In the genomic region with DNA sequence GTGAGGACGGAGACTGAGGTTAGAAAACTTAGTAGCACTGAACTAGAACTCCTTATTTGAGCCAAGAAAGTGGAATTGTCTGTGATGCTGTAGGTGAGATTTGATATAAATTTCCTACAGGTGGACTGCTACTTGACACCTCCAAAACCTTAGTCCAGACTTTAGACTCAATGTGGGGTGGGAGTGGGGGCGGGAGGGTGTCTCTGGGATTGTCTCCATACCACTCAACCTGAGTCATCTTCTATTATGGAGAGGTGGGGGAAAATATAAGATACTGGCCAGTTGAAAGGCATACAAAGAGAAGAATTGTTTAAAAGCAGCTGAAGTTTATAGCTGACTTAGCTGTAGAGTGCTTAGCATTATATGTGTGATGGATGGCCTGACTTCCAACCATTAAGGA, we compare ENCODE assay signal across 10 mouse cellular contexts. TPM values are rescaled to one million over a fixed set of nuclear protein-coding genes. Genes with fewer than 3 reads are reported as not detected.
DNase-seq lines count a peak whose midpoint lies in the region; ATAC-seq and TF ChIP-seq lines count a peak whose summit lies in the region.
"Had no signal": no experiment of that assay in that cellular context is flagged by ENCODE, and none has a peak within 500 bp of the region (broad histone marks: within the 10 kb centered on the region; RNA-seq: fewer than 3 reads in every experiment).

No protein-coding gene starts in this region.

- H3K4me1 ChIP-seq in embryonic facial prominence, embryonic 10.5 days = peaks cover 53% of the 10 kb centered on the region
- H3K4me1 ChIP-seq in hindbrain, postnatal 0 days (ENCODE audit: insufficient read depth, low read length) = peaks cover 31% of the 10 kb centered on the region
- H3K4me1 ChIP-seq in midbrain, postnatal 0 days (ENCODE audit: insufficient read depth, low read length) = no peaks in the 10 kb centered on the region; the same call in 1 of the 2 replicates

- peak overlapping the region; percentile 68 for H3K4me2 ChIP-seq in hindbrain, postnatal 0 days (ENCODE audit: low read depth, low read length)
- peak overlapping the region; percentile 81 for H3K4me2 ChIP-seq in midbrain, postnatal 0 days (ENCODE audit: low read depth, low read length, poor library complexity, severe bottlenecking)

- peak overlapping the region; percentile 94 for H3K4me3 ChIP-seq in left cerebral cortex, adult 2 months
- peak overlapping the region; percentile 85 for H3K4me3 ChIP-seq in embryonic facial prominence, embryonic 10.5 days
- peak overlapping the region; percentile 64 for H3K4me3 ChIP-seq in hindbrain, postnatal 0 days (ENCODE audit: low read length)
- H3K4me3 ChIP-seq in midbrain, postnatal 0 days (ENCODE audit: low read depth, low read length) = peak overlapping the region; percentile 74; the same call in 1 of the 2 replicates

- H3K27me3 ChIP-seq in embryonic facial prominence, embryonic 10.5 days (replicated peaks; ENCODE audit: low read depth, poor library complexity, severe bottlenecking) = peaks cover 27% of the 10 kb centered on the region
- H3K27me3 ChIP-seq in hindbrain, postnatal 0 days (ENCODE audit: insufficient read depth, low read length) = 0 out of 2 replicates have a peak, but pooled peaks cover 7% of the 10 kb centered on the region
- H3K27me3 ChIP-seq in midbrain, postnatal 0 days (ENCODE audit: insufficient read depth, low read length) = peaks cover 19% of the 10 kb centered on the region

- H3K9ac ChIP-seq in hindbrain, postnatal 0 days (replicated peaks; ENCODE audit: low read length) = peak overlapping the region; percentile 64; the same call in 1 of the 2 replicates
- peak overlapping the region; percentile 74; the same call in 1 of the 2 replicates for H3K9ac ChIP-seq in midbrain, postnatal 0 days (replicated peaks; ENCODE audit: low read length, poor library complexity, severe bottlenecking)

- ATAC-seq in hindbrain, postnatal 0 days = no peak
- no peak for ATAC-seq in midbrain, postnatal 0 days (ENCODE audit: low FRiP score)
- ATAC-seq in monocyte, adult 5-6 weeks (replicated peaks; ENCODE audit: insufficient number of reproducible peaks, low FRiP score, low TSS enrichment, poor library complexity, severe bottlenecking) = no peak
- no peak for ATAC-seq in erythroid progenitor cell, adult 5-6 weeks (replicated peaks; ENCODE audit: low FRiP score, poor library complexity, severe bottlenecking)
- ATAC-seq: activated CD4-positive, CD25-positive, alpha-beta regulatory T cell, adult 4 months had no signal

- DNase-seq in left cerebral cortex, adult 2 months (ENCODE audit: extremely low spot score in 1 of 2, low spot score in 2 of 2) = no peak
- no peak for DNase-seq in left cerebral cortex, postnatal 10 days (ENCODE audit: extremely low spot score in 1 of 2, low spot score in 2 of 2)
- no peak for DNase-seq in embryonic facial prominence, embryonic 10.5 days (ENCODE audit: low spot score)
- DNase-seq in hindbrain, postnatal 0 days (ENCODE audit: low spot score) = no peak
- DNase-seq in midbrain, postnatal 0 days (ENCODE audit: low spot score) = no peak
- no peak for DNase-seq in layer of hippocampus, adult 18-20 months (ENCODE audit: low spot score in 2 of 2)

- H3K27ac ChIP-seq in left cerebral cortex, adult 2 months = no peak overlapping the region; the same call in 1 of the 2 replicates
- peak overlapping the region; percentile 94 for H3K27ac ChIP-seq in embryonic facial prominence, embryonic 10.5 days (replicated peaks)
- H3K27ac ChIP-seq in hindbrain, postnatal 0 days = no peak overlapping the region
- no peak overlapping the region for H3K27ac ChIP-seq in midbrain, postnatal 0 days (ENCODE audit: low read depth, low read length)

- TF ChIP-seq CTCF in left cerebral cortex, adult 2 months (IDR thresholded peaks at IDR 0.05) = no peak
- TF ChIP-seq CTCF in hindbrain, postnatal 0 days (IDR thresholded peaks at IDR 0.05; ENCODE audit: low read depth) = no peak
- no peak for TF ChIP-seq CTCF in midbrain, postnatal 0 days (IDR thresholded peaks at IDR 0.05)

- peaks cover 49% of the 10 kb centered on the region for H3K36me3 ChIP-seq in embryonic facial prominence, embryonic 10.5 days (replicated peaks)
- peaks cover 32% of the 10 kb centered on the region for H3K36me3 ChIP-seq in hindbrain, postnatal 0 days (ENCODE audit: insufficient read depth, low read length)
- H3K36me3 ChIP-seq in midbrain, postnatal 0 days (ENCODE audit: insufficient read depth, low read length) = peaks cover 25% of the 10 kb centered on the region

- intact Hi-C loops in left cerebral cortex, adult 2 months (cut with DNase I) = no loop called here
- intact Hi-C loops in left cerebral cortex, postnatal 10 days (cut with DNase I) = no loop called here

- WGBS in embryonic facial prominence, embryonic 10.5 days = 49% methylated on average over 2 of the region's 2 CpGs
- WGBS in hindbrain, postnatal 0 days = 50% methylated on average over 2 of the region's 2 CpGs
- 39% methylated on average over 2 of the region's 2 CpGs for WGBS in midbrain, postnatal 0 days

- H3K9me3 ChIP-seq in embryonic facial prominence, embryonic 10.5 days = no peaks in the 10 kb centered on the region
- no peaks in the 10 kb centered on the region for H3K9me3 ChIP-seq in hindbrain, postnatal 0 days (ENCODE audit: low read length)
- no peaks in the 10 kb centered on the region for H3K9me3 ChIP-seq in midbrain, postnatal 0 days (ENCODE audit: low read length)

RNA-seq across cellular contexts. Expression of gene Rassf1, which starts 4.3 kb away (rescaled TPM):
- 10 to 100 TPM; 19.7 to 20.5 TPM for total RNA-seq in left cerebral cortex, adult 2 months (2021)
- 10 to 100 TPM; 14.7 to 14.9 TPM for total RNA-seq in left cerebral cortex, postnatal 10 days (2021)
- polyA plus RNA-seq in embryonic facial prominence, embryonic 10.5 days (2016; fragmentation: Nextera tagmentation; extraction: Ambion mirVana) = 45.3 and 46.5 TPM in 2 replicates
- total RNA-seq in hindbrain, postnatal 0 days (2014; rRNA removed) = 17.6 and 20.2 TPM in 2 replicates
- polyA plus RNA-seq in hindbrain, postnatal 0 days (2015; fragmentation: Nextera tagmentation; extraction: Ambion mirVana) = 30.3 and 31.0 TPM in 2 replicates
- total RNA-seq in midbrain, postnatal 0 days (2014; rRNA removed) = 21.1 and 25.7 TPM in 2 replicates
- polyA plus RNA-seq in midbrain, postnatal 0 days (2015; fragmentation: Nextera tagmentation; extraction: Ambion mirVana) = 33.4 and 36.6 TPM in 2 replicates
- 10 to 100 TPM; 16.3 to 18.1 TPM for total RNA-seq in layer of hippocampus, adult 18-20 months (2021)
- total RNA-seq in monocyte, adult 5-6 weeks (2017) = 67.8 to 117 TPM (median 83.9 TPM) in 3 replicates
- total RNA-seq in erythroid progenitor cell, adult 5-6 weeks (2015; ENCODE audit: low replicate concordance) = 24.5 and 35.2 TPM in 2 replicates
- total RNA-seq in erythroid progenitor cell, adult 5-6 weeks (2017; ENCODE audit: low replicate concordance) = 31.4 and 31.7 TPM in 2 replicates

RNA-seq across cellular contexts. Expression of gene Tusc2, which starts 7.4 kb away (rescaled TPM):
- 10 to 100 TPM; 91.0 to 99.1 TPM for total RNA-seq in left cerebral cortex, adult 2 months (2021)
- 10 to 100 TPM; 71.6 to 76.6 TPM for total RNA-seq in left cerebral cortex, postnatal 10 days (2021)
- 63.4 and 67.3 TPM in 2 replicates for polyA plus RNA-seq in embryonic facial prominence, embryonic 10.5 days (2016; fragmentation: Nextera tagmentation; extraction: Ambion mirVana)
- 128 and 142 TPM in 2 replicates for total RNA-seq in hindbrain, postnatal 0 days (2014; rRNA removed)
- 115 and 119 TPM in 2 replicates for polyA plus RNA-seq in hindbrain, postnatal 0 days (2015; fragmentation: Nextera tagmentation; extraction: Ambion mirVana)
- 136 and 142 TPM in 2 replicates for total RNA-seq in midbrain, postnatal 0 days (2014; rRNA removed)
- 132 and 137 TPM in 2 replicates for polyA plus RNA-seq in midbrain, postnatal 0 days (2015; fragmentation: Nextera tagmentation; extraction: Ambion mirVana)
- 10 to 100 TPM; 86.2 to 86.5 TPM for total RNA-seq in layer of hippocampus, adult 18-20 months (2021)
- total RNA-seq in monocyte, adult 5-6 weeks (2017) = 16.0 to 23.9 TPM (median 21.4 TPM) in 3 replicates
- 9.6 and 16.9 TPM in 2 replicates for total RNA-seq in erythroid progenitor cell, adult 5-6 weeks (2015; ENCODE audit: low replicate concordance)
- total RNA-seq in erythroid progenitor cell, adult 5-6 weeks (2017; ENCODE audit: low replicate concordance) = 8.9 and 19.1 TPM in 2 replicates

RNA-seq across cellular contexts. Expression of gene Zmynd10, which starts 8.6 kb away (rescaled TPM):
- total RNA-seq in left cerebral cortex, adult 2 months (2021) = 1 to 10 TPM; 3.8 to 4.7 TPM
- 1 to 10 TPM; 1.8 to 2.9 TPM for total RNA-seq in left cerebral cortex, postnatal 10 days (2021)
- polyA plus RNA-seq in embryonic facial prominence, embryonic 10.5 days (2016; fragmentation: Nextera tagmentation; extraction: Ambion mirVana) = 0.97 and 1.2 TPM in 2 replicates
- total RNA-seq in hindbrain, postnatal 0 days (2014; rRNA removed) = 1.8 and 10.9 TPM in 2 replicates
- polyA plus RNA-seq in hindbrain, postnatal 0 days (2015; fragmentation: Nextera tagmentation; extraction: Ambion mirVana) = 3.5 and 3.7 TPM in 2 replicates
- total RNA-seq in midbrain, postnatal 0 days (2014; rRNA removed) = 3.3 and 4.2 TPM in 2 replicates
- polyA plus RNA-seq in midbrain, postnatal 0 days (2015; fragmentation: Nextera tagmentation; extraction: Ambion mirVana) = 4.9 and 5.0 TPM in 2 replicates
- total RNA-seq in layer of hippocampus, adult 18-20 months (2021) = 1 to 10 TPM; 5.7 to 6.2 TPM
- 3.2 to 4.0 TPM in 2 of 3 replicates, not detected in the other for total RNA-seq in monocyte, adult 5-6 weeks (2017)
- total RNA-seq in erythroid progenitor cell, adult 5-6 weeks (2015; ENCODE audit: low replicate concordance) = not detected in 2 replicates
- total RNA-seq in erythroid progenitor cell, adult 5-6 weeks (2017; ENCODE audit: low replicate concordance) = not detected in 2 replicates
- total RNA-seq: gastrocnemius, postnatal 25 days had no signal

RNA-seq across cellular contexts. Expression of gene Hyal2, which starts 12.0 kb away (rescaled TPM):
- total RNA-seq in left cerebral cortex, adult 2 months (2021) = 10 to 100 TPM; 14.9 TPM
- 10 to 100 TPM; 13.2 to 20.1 TPM for total RNA-seq in left cerebral cortex, postnatal 10 days (2021)
- 154 and 157 TPM in 2 replicates for polyA plus RNA-seq in embryonic facial prominence, embryonic 10.5 days (2016; fragmentation: Nextera tagmentation; extraction: Ambion mirVana)
- total RNA-seq in hindbrain, postnatal 0 days (2014; rRNA removed) = 59.8 and 75.3 TPM in 2 replicates
- 39.8 and 40.6 TPM in 2 replicates for polyA plus RNA-seq in hindbrain, postnatal 0 days (2015; fragmentation: Nextera tagmentation; extraction: Ambion mirVana)
- total RNA-seq in midbrain, postnatal 0 days (2014; rRNA removed) = 65.3 and 65.4 TPM in 2 replicates
- 42.7 and 47.9 TPM in 2 replicates for polyA plus RNA-seq in midbrain, postnatal 0 days (2015; fragmentation: Nextera tagmentation; extraction: Ambion mirVana)
- total RNA-seq in layer of hippocampus, adult 18-20 months (2021) = 10 to 100 TPM; 15.8 to 16.6 TPM
- total RNA-seq in monocyte, adult 5-6 weeks (2017) = 1.1 to 2.5 TPM (median 2.3 TPM) in 3 replicates
- total RNA-seq in erythroid progenitor cell, adult 5-6 weeks (2015; ENCODE audit: low replicate concordance) = 2.5 and 6.5 TPM in 2 replicates
- 0.30 and 4.5 TPM in 2 replicates for total RNA-seq in erythroid progenitor cell, adult 5-6 weeks (2017; ENCODE audit: low replicate concordance)

RNA-seq across cellular contexts. Expression of gene Nprl2, which starts 13.7 kb away (rescaled TPM):
- total RNA-seq in left cerebral cortex, adult 2 months (2021) = 10 to 100 TPM; 39.7 to 48.3 TPM
- 10 to 100 TPM; 34.1 to 37.8 TPM for total RNA-seq in left cerebral cortex, postnatal 10 days (2021)
- polyA plus RNA-seq in embryonic facial prominence, embryonic 10.5 days (2016; fragmentation: Nextera tagmentation; extraction: Ambion mirVana) = 35.2 and 39.4 TPM in 2 replicates
- 58.6 and 70.5 TPM in 2 replicates for total RNA-seq in hindbrain, postnatal 0 days (2014; rRNA removed)
- polyA plus RNA-seq in hindbrain, postnatal 0 days (2015; fragmentation: Nextera tagmentation; extraction: Ambion mirVana) = 53.0 and 54.6 TPM in 2 replicates
- total RNA-seq in midbrain, postnatal 0 days (2014; rRNA removed) = 55.5 and 68.7 TPM in 2 replicates
- 60.0 and 66.5 TPM in 2 replicates for polyA plus RNA-seq in midbrain, postnatal 0 days (2015; fragmentation: Nextera tagmentation; extraction: Ambion mirVana)
- total RNA-seq in layer of hippocampus, adult 18-20 months (2021) = 10 to 100 TPM; 40.6 to 44.5 TPM
- total RNA-seq in monocyte, adult 5-6 weeks (2017) = 17.4 to 20.5 TPM (median 18.7 TPM) in 3 replicates
- total RNA-seq in erythroid progenitor cell, adult 5-6 weeks (2015; ENCODE audit: low replicate concordance) = 1.4 and 31.4 TPM in 2 replicates
- total RNA-seq in erythroid progenitor cell, adult 5-6 weeks (2017; ENCODE audit: low replicate concordance) = 1.1 and 1.2 TPM in 2 replicates
